Mouse (Mus musculus) spleen, adult 2 months (tissue): ENCODE results near the gene Gss. TPM values are rescaled to one million over a fixed set of nuclear protein-coding genes. Genes with fewer than 3 reads are reported as not detected.
"Not testable (repeated sequence)": the region's sequence is repeated elsewhere in the genome, so short reads cannot be mapped to it uniquely, and the experiment has no call there.

Experiments
- DNase-seq, 2 experiments: peaks; one replicate each; pipeline versions ENCODE4 v3.0.0 to v3.0.0-alpha.2; 2012 to 2021; ENCODE audit warnings: low spot score in 2 of 2, low read depth in 1 of 2
- H3K27ac ChIP-seq: fragments of 200-500 bp; 2 replicates; pipeline ENCODE4 v1.5.1; 2012; ENCODE audit warnings: low read length, inconsistent platforms; ENCODE audit not compliant: insufficient read depth
- H3K27me3 ChIP-seq: fragments of 200-500 bp; 2 replicates; pipeline ENCODE4 v1.6.1; 2012; ENCODE audit warnings: mild to moderate bottlenecking, moderate library complexity, low read length, inconsistent platforms; ENCODE audit not compliant: control insufficient read depth, insufficient read depth
- H3K36me3 ChIP-seq: fragments of 200-500 bp; 2 replicates; pipeline ENCODE4 v1.6.1; 2012; ENCODE audit warnings: mild to moderate bottlenecking, low read length, inconsistent platforms; ENCODE audit not compliant: control insufficient read depth, insufficient read depth
- H3K4me1 ChIP-seq: fragments of 200-500 bp; 2 replicates; pipeline ENCODE4 v1.6.1; 2011; ENCODE audit warnings: inconsistent platforms; ENCODE audit not compliant: control insufficient read depth, insufficient read depth, insufficient read length
- H3K4me3 ChIP-seq: fragments of 200-500 bp; 2 replicates; pipeline ENCODE4 v1.5.1; 2011; ENCODE audit warnings: mild to moderate bottlenecking, inconsistent platforms; ENCODE audit not compliant: insufficient read depth, insufficient read length; ENCODE audit errors: extremely low read depth
- CTCF ChIP-seq: fragments of 200-500 bp; IDR thresholded peaks from 2 replicates; pipeline ENCODE4 v1.5.1; 2011; ENCODE audit warnings: mild to moderate bottlenecking, inconsistent platforms; ENCODE audit not compliant: insufficient read depth, insufficient read length, insufficient replicate concordance; ENCODE audit errors: extremely low read depth
- POLR2A ChIP-seq: fragments of 200-500 bp; IDR thresholded peaks from 2 replicates; pipeline ENCODE4 v1.6.1; 2011; ENCODE audit warnings: low read depth, low read length, inconsistent platforms
- WGBS: fragments of 180-500 bp; shearing (Covaris S2); methylation state at CpG from one replicate; pipeline ENCODE4 v1.1.7; 2018; 5-methylcytosine and 5-hydroxymethylcytosine counted together
- polyA plus RNA-seq: library from polyadenylated mRNA; depleted of rRNA; stranded (reverse); fragments of >200 nt; gene quantifications from 2 replicates; pipeline ENCODE4 v1.2.3, GENCODE M21; 2012

The Gss gene
- polyA plus RNA-seq, 1 experiment = 9.9 TPM

GRCm38 (mm10) chr2:155616971-155617370 is 24.4 kb upstream of the Gss start:
- H3K4me1 ChIP-seq = peaks cover 5% of the 10 kb centered on the region; the same call in 1 of the 2 replicates
- 59% methylated on average over 6 of the region's 6 CpGs for WGBS
- H3K27ac ChIP-seq = no peak overlapping the region

GRCm38 (mm10) chr2:155613953-155614352 is 21.3 kb upstream of the Gss start:
- no peak for DNase-seq
- peaks cover 5% of the 10 kb centered on the region; the same call in 1 of the 2 replicates for H3K4me1 ChIP-seq
- no peak overlapping the region for H3K27ac ChIP-seq
- no peak overlapping the region for H3K4me3 ChIP-seq
- H3K27me3 ChIP-seq = no peaks in the 10 kb centered on the region; the same call in 1 of the 2 replicates
- no peaks in the 10 kb centered on the region for H3K36me3 ChIP-seq
- WGBS = 61% methylated on average over 8 of the region's 8 CpGs
- TF ChIP-seq POLR2A (no peak), CTCF (no peak)

More at GRCm38 (mm10) chr2:155616971-155617370, 24.4 kb upstream of the Gss start:
- Histone ChIP-seq H3K27me3 (no peaks in the 10 kb centered on the region; the same call in 1 of the 2 replicates), H3K36me3 (no peaks in the 10 kb centered on the region), H3K4me3 (no peak overlapping the region)
- no peak for TF ChIP-seq POLR2A
- no peak for TF ChIP-seq CTCF
- DNase-seq = no peak

GRCm38 (mm10) chr2:155613326-155613755 is 20.7 kb upstream of the Gss start:
- no peaks in the 10 kb centered on the region for H3K36me3 ChIP-seq
- H3K27me3 ChIP-seq = no peaks in the 10 kb centered on the region; the same call in 1 of the 2 replicates
- peaks cover 5% of the 10 kb centered on the region; the same call in 1 of the 2 replicates for H3K4me1 ChIP-seq
- DNase-seq = peak in 1 of 2 experiments; percentile 42
- TF ChIP-seq CTCF (no peak), POLR2A (no peak)
- 7% methylated on average over 20 of the region's 20 CpGs for WGBS
- no peak overlapping the region for H3K27ac ChIP-seq
- peak overlapping the region; percentile 33; the same call in 1 of the 2 replicates for H3K4me3 ChIP-seq

- TF ChIP-seq POLR2A (no peak), CTCF (no peak)
- H3K4me3 ChIP-seq = no peak overlapping the region
- peaks cover 5% of the 10 kb centered on the region; the same call in 1 of the 2 replicates for H3K4me1 ChIP-seq
- 89% methylated on average over 9 of the region's 9 CpGs for WGBS
- H3K36me3 ChIP-seq = no peaks in the 10 kb centered on the region
- DNase-seq = no peak
- H3K27me3 ChIP-seq = no peaks in the 10 kb centered on the region; the same call in 1 of the 2 replicates
- H3K27ac ChIP-seq = no peak overlapping the region
Measured at GRCm38 (mm10) chr2:155611834-155612550, 19.4 kb upstream of the Gss start.

GRCm38 (mm10) chr2:155610978-155611377 is 18.4 kb upstream of the Gss start, which contains the start of gene Myh7b:
Gene Myh7b (plus strand): TSS chr2:155611212.
- no peak for TF ChIP-seq CTCF
- TF ChIP-seq POLR2A = no peak
- Histone ChIP-seq H3K4me1 (peaks cover 5% of the 10 kb centered on the region; the same call in 1 of the 2 replicates), H3K36me3 (no peaks in the 10 kb centered on the region), H3K27me3 (no peaks in the 10 kb centered on the region; the same call in 1 of the 2 replicates), H3K27ac (no peak within 1 kb of the TSS), H3K4me3 (no peak within 1 kb of the TSS)
- no peak for DNase-seq
- 56% methylated on average over 4 of the region's 4 CpGs for WGBS

- Histone ChIP-seq H3K27ac (no peak overlapping the region), H3K4me1 (no peaks in the 10 kb centered on the region), H3K4me3 (no peak overlapping the region), H3K36me3 (no peaks in the 10 kb centered on the region), H3K27me3 (no peaks in the 10 kb centered on the region)
- no peak for DNase-seq
- 59% methylated on average over 4 of the region's 4 CpGs for WGBS
- TF ChIP-seq POLR2A (no peak), CTCF (no peak)
Measured at GRCm38 (mm10) chr2:155606360-155606759, 13.8 kb upstream of the Gss start.

- not testable (repeated sequence) for DNase-seq, H3K36me3 ChIP-seq, H3K27me3 ChIP-seq, H3K4me3 ChIP-seq, H3K4me1 ChIP-seq, H3K27ac ChIP-seq
- 78% methylated on average over 4 of the region's 4 CpGs for WGBS
Measured at GRCm38 (mm10) chr2:155605236-155605589, 12.6 kb upstream of the Gss start.
